Mouse (Mus musculus) liver, adult 2 months (tissue): ENCODE data around the gene Foxd3.

Experiments
- CTCF ChIP-seq: fragments of 200-500 bp; IDR thresholded peaks from 2 replicates; pipeline ENCODE4 v1.5.1; 2011; ENCODE audit warnings: low read depth, low read length, control low read depth
- POLR2A ChIP-seq: fragments of 200-500 bp; IDR thresholded peaks from 2 replicates; pipeline ENCODE4 v1.6.1; 2011; ENCODE audit warnings: low read length, control low read depth; ENCODE audit not compliant: insufficient read depth; ENCODE audit errors: extremely low read depth

DNA sequence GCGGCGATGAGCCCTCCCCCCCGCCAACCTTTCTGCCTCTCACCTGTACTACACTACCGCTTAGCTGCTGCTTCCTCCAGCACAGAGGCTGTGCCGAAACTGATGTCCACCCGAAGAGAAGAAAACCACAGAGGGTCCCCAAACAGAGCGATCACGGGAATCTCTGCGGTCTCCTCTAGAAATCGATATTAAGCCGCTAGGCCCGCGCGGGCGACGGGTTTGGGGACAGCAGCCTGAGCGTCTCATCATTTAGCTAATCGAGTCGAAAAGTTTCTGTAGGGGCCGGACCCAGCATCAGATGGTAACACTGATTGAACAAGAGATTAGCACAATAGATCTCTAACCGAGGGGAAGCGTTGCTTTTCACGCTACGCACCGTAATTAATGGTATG, 2.9 kb upstream of the Foxd3 start:
- TF ChIP-seq CTCF (no peak), POLR2A (no peak)
